Mouse (Mus musculus) liver, embryonic 14.5 days (tissue): ENCODE measurements around the gene Acly.

Experiments
- CTCF ChIP-seq: IDR thresholded peaks from 2 replicates; pipeline ENCODE4 v1.5.1; 2016; ENCODE audit warnings: antibody characterized with exemption, low read depth, control low read depth
- EP300 ChIP-seq: IDR thresholded peaks from 2 replicates; pipeline ENCODE4 v1.6.1; 2016; ENCODE audit warnings: antibody characterized with exemption, low read depth

- no peak for TF ChIP-seq CTCF
- no peak for TF ChIP-seq EP300
Measured at GRCm38 (mm10) chr11:100557563-100557962, 29.8 kb upstream of the Acly start.
